Mouse (Mus musculus): ENCODE measurements at regions not wholly inside any gene's neighbourhood (a gene's known extent, or its start where the extent isn't known, plus 50 kb on each side); places are given as distances from the start of the nearest gene placed in this dataset.

DNA sequence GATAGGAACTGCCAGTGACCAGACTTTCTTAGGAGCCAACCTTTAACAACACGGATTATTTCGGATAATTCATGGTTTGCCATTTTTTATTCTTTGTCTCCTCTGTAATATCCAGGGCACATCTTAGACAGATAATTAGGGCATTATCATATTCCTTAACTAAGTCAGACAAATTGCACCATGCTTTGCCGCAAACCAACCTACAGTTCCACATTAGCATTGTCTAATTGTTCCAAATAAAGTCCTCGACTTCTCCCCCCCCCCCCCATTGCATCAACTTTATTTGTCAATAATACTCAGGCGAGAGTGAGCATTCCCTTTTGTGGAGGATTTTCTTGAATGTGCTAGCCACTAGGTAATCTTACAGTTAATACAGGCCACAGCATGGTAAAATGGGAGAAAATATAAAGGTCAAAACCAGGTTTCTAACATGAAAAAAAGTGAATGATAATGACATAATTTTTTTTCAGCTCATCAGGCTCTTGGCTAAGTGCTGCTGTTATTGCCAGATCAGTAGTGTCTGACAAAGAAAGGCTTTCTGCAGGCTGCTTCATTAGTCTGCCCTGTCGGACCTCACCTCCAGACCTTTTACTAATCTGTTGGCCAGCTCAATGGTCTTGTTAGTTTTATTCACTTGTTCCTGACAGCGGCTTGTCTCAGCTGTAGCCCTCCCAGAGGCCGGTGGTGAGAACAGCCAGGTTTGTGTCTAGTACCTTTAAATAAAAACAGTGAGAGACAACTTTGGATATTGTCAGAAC is 80.3 kb downstream of the Cdca7 start:
- no peaks in the 10 kb centered on the region for H3K36me3 ChIP-seq (ENCODE audit: control insufficient read depth, insufficient read depth, low read length)
- TF ChIP-seq POLR2A (IDR thresholded peaks at IDR 0.05; ENCODE audit: control insufficient read depth, low read depth, low read length) (no peak), CTCF (IDR thresholded peaks at IDR 0.05; ENCODE audit: control insufficient read depth, insufficient read depth, insufficient replicate concordance, low read depth, low read length) (no peak)
- no peaks in the 10 kb centered on the region for H3K4me1 ChIP-seq (ENCODE audit: control insufficient read depth, insufficient read depth, low read length)
- H3K27me3 ChIP-seq (ENCODE audit: control insufficient read depth, insufficient read depth, low read length), result no peaks in the 10 kb centered on the region
- no peak overlapping the region for H3K4me3 ChIP-seq (ENCODE audit: control insufficient read depth, low read depth, low read length)
- H3K27ac ChIP-seq (ENCODE audit: control insufficient read depth, insufficient read depth, low read depth, low read length), result no peak overlapping the region

DNA sequence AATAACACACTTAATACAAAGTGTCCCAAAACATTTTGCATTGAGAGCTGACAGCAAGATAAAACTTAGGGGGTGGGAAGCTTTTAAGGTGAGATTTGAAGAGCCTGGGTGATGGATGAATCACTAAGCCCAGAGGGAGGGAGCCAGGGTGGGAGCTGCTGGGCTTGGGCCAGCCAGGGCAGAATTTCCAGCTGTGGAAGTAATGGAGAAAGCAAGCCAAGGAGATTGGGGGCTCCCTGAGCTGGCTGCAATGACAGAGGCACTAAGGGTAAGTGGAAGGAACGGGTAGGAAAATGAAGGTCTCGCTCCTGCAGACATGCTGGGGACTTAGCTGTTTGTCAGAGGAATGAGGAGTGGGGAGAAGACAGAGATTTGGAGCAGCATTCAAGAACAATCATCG is 81.2 kb downstream of the Cdca7 start:
- H3K4me1 ChIP-seq (ENCODE audit: control insufficient read depth, insufficient read depth, low read length), result no peaks in the 10 kb centered on the region
- no peaks in the 10 kb centered on the region for H3K27me3 ChIP-seq (ENCODE audit: control insufficient read depth, insufficient read depth, low read length)
- TF ChIP-seq POLR2A (IDR thresholded peaks at IDR 0.05; ENCODE audit: control insufficient read depth, low read depth, low read length), result no peak
- TF ChIP-seq CTCF (IDR thresholded peaks at IDR 0.05; ENCODE audit: control insufficient read depth, insufficient read depth, insufficient replicate concordance, low read depth, low read length), result no peak
- no peak overlapping the region for H3K4me3 ChIP-seq (ENCODE audit: control insufficient read depth, low read depth, low read length)
- no peaks in the 10 kb centered on the region for H3K36me3 ChIP-seq (ENCODE audit: control insufficient read depth, insufficient read depth, low read length)
- no peak overlapping the region for H3K27ac ChIP-seq (ENCODE audit: control insufficient read depth, insufficient read depth, low read depth, low read length)

DNA sequence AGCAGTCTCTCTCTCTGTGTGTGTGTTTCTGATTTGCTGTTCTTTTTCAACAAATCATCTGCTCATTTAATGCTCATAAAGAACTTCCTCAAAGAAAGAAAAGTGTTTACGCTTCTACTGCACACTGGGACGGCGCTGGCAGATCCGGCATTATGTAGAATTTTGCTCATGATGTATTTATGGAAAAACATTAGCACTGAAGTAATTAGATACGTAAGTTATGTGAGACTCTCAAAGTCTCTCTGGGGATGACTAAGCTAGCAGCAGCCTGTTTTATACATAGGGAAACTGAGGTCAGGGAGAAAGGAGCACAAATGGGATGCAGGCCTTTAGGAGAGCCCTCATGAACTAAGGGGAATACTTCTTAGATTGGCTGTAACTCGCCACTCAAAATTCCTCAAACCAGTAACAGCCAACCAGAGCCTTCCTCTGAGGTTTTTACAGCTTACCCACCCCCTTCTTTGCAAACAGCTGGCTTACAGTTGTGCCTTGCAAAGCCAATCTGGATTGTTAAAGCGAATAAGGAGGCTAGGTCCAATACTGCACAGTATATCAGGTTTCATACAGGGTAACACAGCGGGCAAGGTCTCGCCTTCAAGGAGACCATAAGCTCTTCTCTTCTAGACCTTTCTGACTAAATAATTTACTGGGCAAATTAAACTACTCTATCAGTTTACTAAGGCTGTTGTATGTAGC is 81.8 kb downstream of the Cdca7 start:
- Histone ChIP-seq H3K27ac (ENCODE audit: control insufficient read depth, insufficient read depth, low read depth, low read length) (no peak overlapping the region), H3K4me3 (ENCODE audit: control insufficient read depth, low read depth, low read length) (no peak overlapping the region), H3K36me3 (ENCODE audit: control insufficient read depth, insufficient read depth, low read length) (no peaks in the 10 kb centered on the region), H3K4me1 (ENCODE audit: control insufficient read depth, insufficient read depth, low read length) (no peaks in the 10 kb centered on the region), H3K27me3 (ENCODE audit: control insufficient read depth, insufficient read depth, low read length) (no peaks in the 10 kb centered on the region)
- TF ChIP-seq CTCF (IDR thresholded peaks at IDR 0.05; ENCODE audit: control insufficient read depth, insufficient read depth, insufficient replicate concordance, low read depth, low read length), result no peak
- no peak for TF ChIP-seq POLR2A (IDR thresholded peaks at IDR 0.05; ENCODE audit: control insufficient read depth, low read depth, low read length)

- Histone ChIP-seq H3K27ac (ENCODE audit: control insufficient read depth, insufficient read depth, low read depth, low read length) (no peak overlapping the region), H3K4me3 (ENCODE audit: control insufficient read depth, low read depth, low read length) (no peak overlapping the region), H3K36me3 (ENCODE audit: control insufficient read depth, insufficient read depth, low read length) (no peaks in the 10 kb centered on the region), H3K27me3 (ENCODE audit: control insufficient read depth, insufficient read depth, low read length) (no peaks in the 10 kb centered on the region), H3K4me1 (ENCODE audit: control insufficient read depth, insufficient read depth, low read length) (peaks cover 3% of the 10 kb centered on the region)
- TF ChIP-seq POLR2A (IDR thresholded peaks at IDR 0.05; ENCODE audit: control insufficient read depth, low read depth, low read length) (no peak), CTCF (IDR thresholded peaks at IDR 0.05; ENCODE audit: control insufficient read depth, insufficient read depth, insufficient replicate concordance, low read depth, low read length) (no peak)
Measured at GRCm38 (mm10) chr2:72561383-72561782, 85.4 kb downstream of the Cdca7 start.

GRCm38 (mm10) chr2:72578322-72578721 is 102.4 kb downstream of the Cdca7 start:
- TF ChIP-seq CTCF (IDR thresholded peaks at IDR 0.05; ENCODE audit: control insufficient read depth, insufficient read depth, insufficient replicate concordance, low read depth, low read length), result no peak
- no peak for TF ChIP-seq POLR2A (IDR thresholded peaks at IDR 0.05; ENCODE audit: control insufficient read depth, low read depth, low read length)
- Histone ChIP-seq H3K27ac (ENCODE audit: control insufficient read depth, insufficient read depth, low read depth, low read length) (no peak overlapping the region), H3K27me3 (ENCODE audit: control insufficient read depth, insufficient read depth, low read length) (no peaks in the 10 kb centered on the region), H3K4me3 (ENCODE audit: control insufficient read depth, low read depth, low read length) (no peak overlapping the region), H3K36me3 (ENCODE audit: control insufficient read depth, insufficient read depth, low read length) (no peaks in the 10 kb centered on the region), H3K4me1 (ENCODE audit: control insufficient read depth, insufficient read depth, low read length) (no peaks in the 10 kb centered on the region)

- Histone ChIP-seq H3K27me3 (ENCODE audit: control insufficient read depth, insufficient read depth, low read length) (no peaks in the 10 kb centered on the region), H3K4me3 (ENCODE audit: control insufficient read depth, low read depth, low read length) (no peak overlapping the region), H3K27ac (ENCODE audit: control insufficient read depth, insufficient read depth, low read depth, low read length) (no peak overlapping the region), H3K36me3 (ENCODE audit: control insufficient read depth, insufficient read depth, low read length) (no peaks in the 10 kb centered on the region), H3K4me1 (ENCODE audit: control insufficient read depth, insufficient read depth, low read length) (no peaks in the 10 kb centered on the region)
- TF ChIP-seq CTCF (IDR thresholded peaks at IDR 0.05; ENCODE audit: control insufficient read depth, insufficient read depth, insufficient replicate concordance, low read depth, low read length) (no peak), POLR2A (IDR thresholded peaks at IDR 0.05; ENCODE audit: control insufficient read depth, low read depth, low read length) (no peak)
Measured at GRCm38 (mm10) chr2:72581136-72581535, 105.2 kb downstream of the Cdca7 start.

GRCm38 (mm10) chr2:72588814-72589213 is 112.9 kb downstream of the Cdca7 start:
- TF ChIP-seq POLR2A (IDR thresholded peaks at IDR 0.05; ENCODE audit: control insufficient read depth, low read depth, low read length) (no peak), CTCF (IDR thresholded peaks at IDR 0.05; ENCODE audit: control insufficient read depth, insufficient read depth, insufficient replicate concordance, low read depth, low read length) (no peak)
- Histone ChIP-seq H3K4me1 (ENCODE audit: control insufficient read depth, insufficient read depth, low read length) (no peaks in the 10 kb centered on the region), H3K36me3 (ENCODE audit: control insufficient read depth, insufficient read depth, low read length) (no peaks in the 10 kb centered on the region), H3K27me3 (ENCODE audit: control insufficient read depth, insufficient read depth, low read length) (no peaks in the 10 kb centered on the region), H3K27ac (ENCODE audit: control insufficient read depth, insufficient read depth, low read depth, low read length) (no peak overlapping the region), H3K4me3 (ENCODE audit: control insufficient read depth, low read depth, low read length) (no peak overlapping the region)

All from testis, adult 2 months (tissue).